Mouse (Mus musculus) liver, adult 2 months (tissue): ENCODE results near the gene Sema5a. TPM values are rescaled to one million over a fixed set of nuclear protein-coding genes. Genes with fewer than 3 reads are reported as not detected.

ENCODE experiments used
- DNase-seq: peaks from one replicate; pipeline ENCODE4 v3.0.0-alpha.2; 2011; ENCODE audit warnings: low read depth, low spot score; ENCODE audit errors: extremely low read depth
- H3K27ac ChIP-seq: fragments of 200-500 bp; replicated peaks from 2 replicates; pipeline ENCODE4 v1.5.1; 2012; ENCODE audit warnings: low read depth, mild to moderate bottlenecking, control low read depth, inconsistent platforms, low read length; ENCODE audit not compliant: insufficient read depth
- H3K27me3 ChIP-seq: fragments of 200-500 bp; 2 replicates; pipeline ENCODE4 v1.6.1; 2012; ENCODE audit warnings: mild to moderate bottlenecking, moderate library complexity, low read length, inconsistent platforms; ENCODE audit not compliant: control insufficient read depth, insufficient read depth
- H3K36me3 ChIP-seq: fragments of 200-500 bp; 2 replicates; pipeline ENCODE4 v1.6.1; 2012; ENCODE audit warnings: low read length, inconsistent platforms; ENCODE audit not compliant: control insufficient read depth, insufficient read depth
- H3K4me1 ChIP-seq: fragments of 200-500 bp; 2 replicates; pipeline ENCODE4 v1.6.1; 2011; ENCODE audit warnings: low read length; ENCODE audit not compliant: control insufficient read depth, insufficient read depth
- H3K4me3 ChIP-seq: fragments of 200-500 bp; 2 replicates; pipeline ENCODE4 v1.5.1; 2011; ENCODE audit warnings: low read depth, mild to moderate bottlenecking, control low read depth, low read length, moderate library complexity; ENCODE audit not compliant: insufficient read depth
- H3K79me2 ChIP-seq: fragments of 200-500 bp; 2 replicates; pipeline ENCODE4 v1.6.1; 2012; ENCODE audit warnings: inconsistent platforms, mild to moderate bottlenecking, low read length, moderate library complexity; ENCODE audit not compliant: control insufficient read depth, insufficient read depth
- H3K9ac ChIP-seq: fragments of 200-500 bp; 2 replicates; pipeline ENCODE4 v1.6.1; 2012; ENCODE audit warnings: low read depth, mild to moderate bottlenecking, control low read depth, inconsistent platforms, low read length
- CTCF ChIP-seq: fragments of 200-500 bp; IDR thresholded peaks from 2 replicates; pipeline ENCODE4 v1.5.1; 2011; ENCODE audit warnings: low read depth, low read length, control low read depth
- POLR2A ChIP-seq: fragments of 200-500 bp; IDR thresholded peaks from 2 replicates; pipeline ENCODE4 v1.6.1; 2011; ENCODE audit warnings: low read length, control low read depth; ENCODE audit not compliant: insufficient read depth; ENCODE audit errors: extremely low read depth
- WGBS: fragments of 180-500 bp; shearing (Covaris S2); methylation state at CpG from one replicate; pipeline ENCODE4 v1.1.7; 2018; 5-methylcytosine and 5-hydroxymethylcytosine counted together
- polyA plus RNA-seq: library from polyadenylated mRNA; depleted of rRNA; stranded (reverse); fragments of >200 nt; gene quantifications from 2 replicates; pipeline ENCODE4 v1.2.3, GENCODE M21; 2012
- total RNA-seq: library from RNA; depleted of rRNA; stranded (reverse); fragments of >200 nt; gene quantifications from 2 replicates; pipeline ENCODE4 v1.2.3, GENCODE M21; 2014

Sema5a gene
- total and polyA plus RNA-seq, 2 experiments = 0.22 to 0.46 TPM

GRCm38 (mm10) chr15:32676446-32676845 is 431.8 kb downstream of the Sema5a start:
- Histone ChIP-seq H3K27me3 (no peaks in the 10 kb centered on the region), H3K36me3 (no peaks in the 10 kb centered on the region), H3K79me2 (no peaks in the 10 kb centered on the region), H3K27ac (no peak overlapping the region), H3K4me1 (no peaks in the 10 kb centered on the region), H3K4me3 (no peak overlapping the region), H3K9ac (no peak overlapping the region)
- whole genome bisulfite sequencing = 75% methylated on average over 1 of the region's 1 CpGs
- no peak for DNase-seq
- no peak for TF ChIP-seq CTCF
- no peak for TF ChIP-seq POLR2A

- H3K27me3 ChIP-seq = no peaks in the 10 kb centered on the region
- H3K36me3 ChIP-seq = no peaks in the 10 kb centered on the region
- no peaks in the 10 kb centered on the region for H3K79me2 ChIP-seq
- H3K27ac ChIP-seq = no peak overlapping the region
- no peaks in the 10 kb centered on the region for H3K4me1 ChIP-seq
- H3K9ac ChIP-seq = no peak overlapping the region
- no peak for DNase-seq
- no peak for TF ChIP-seq POLR2A
- WGBS = 73% methylated on average over 4 of the region's 4 CpGs
- no peak overlapping the region for H3K4me3 ChIP-seq
Measured at GRCm38 (mm10) chr15:32685152-32685551, 440.5 kb downstream of the Sema5a start.

DNA sequence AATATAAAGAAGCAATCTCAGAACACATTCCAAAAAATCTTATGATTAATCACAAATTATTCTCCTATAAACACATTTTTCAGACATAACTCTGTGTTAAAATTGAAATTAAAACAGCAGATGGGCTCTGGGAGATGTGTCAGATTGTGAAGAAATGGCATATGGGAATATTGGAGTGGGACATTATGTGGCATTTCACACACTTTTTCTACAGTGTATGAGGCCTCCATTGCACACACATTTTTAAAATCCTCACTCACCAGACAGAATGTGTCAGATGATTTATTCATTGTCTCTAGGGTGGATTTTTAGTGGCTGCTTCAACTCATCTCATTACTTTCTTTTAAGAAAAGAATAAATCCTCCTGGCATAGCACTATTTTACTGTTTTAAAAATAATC is 446.4 kb downstream of the Sema5a start:
- Histone ChIP-seq H3K9ac (no peak overlapping the region), H3K27ac (no peak overlapping the region), H3K4me3 (no peak overlapping the region), H3K36me3 (no peaks in the 10 kb centered on the region), H3K79me2 (no peaks in the 10 kb centered on the region), H3K27me3 (no peaks in the 10 kb centered on the region), H3K4me1 (no peaks in the 10 kb centered on the region)
- TF ChIP-seq POLR2A = no peak
- no peak for TF ChIP-seq CTCF
- no peak for DNase-seq

DNA sequence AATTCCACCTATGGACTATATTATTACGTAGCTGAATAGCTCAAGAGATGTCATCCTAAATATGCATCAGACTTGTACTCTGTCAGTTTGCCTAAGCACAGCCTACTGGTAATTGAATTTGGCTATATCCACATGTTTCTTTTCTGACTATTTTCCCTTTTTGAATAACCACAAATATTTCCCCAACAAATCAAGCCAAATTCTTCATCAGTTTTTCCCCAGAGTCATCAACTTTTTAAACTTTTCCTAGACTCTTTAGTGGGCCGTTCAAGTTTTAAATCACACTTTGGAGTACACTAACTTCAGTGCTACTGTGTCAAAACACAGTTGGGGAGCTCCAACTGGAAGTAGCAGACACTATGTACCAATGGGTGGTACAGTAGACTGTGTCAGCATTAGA is 448.4 kb downstream of the Sema5a start:
- H3K4me1 ChIP-seq = no peaks in the 10 kb centered on the region
- TF ChIP-seq POLR2A (no peak), CTCF (no peak)
- 91% methylated on average over 2 of the region's 2 CpGs for WGBS
- no peak overlapping the region for H3K27ac ChIP-seq
- no peak overlapping the region for H3K4me3 ChIP-seq
- H3K36me3 ChIP-seq = no peaks in the 10 kb centered on the region
- no peaks in the 10 kb centered on the region for H3K79me2 ChIP-seq
- H3K27me3 ChIP-seq = no peaks in the 10 kb centered on the region
- no peak for DNase-seq
- no peak overlapping the region for H3K9ac ChIP-seq

- TF ChIP-seq POLR2A (no peak), CTCF (no peak)
- WGBS = 86% methylated on average over 4 of the region's 4 CpGs
- no peak for DNase-seq
Measured at GRCm38 (mm10) chr15:32717298-32717985, 472.8 kb downstream of the Sema5a start.

GRCm38 (mm10) chr15:32718293-32718963 is 473.8 kb downstream of the Sema5a start:
- DNase-seq = peak; percentile 4
- Histone ChIP-seq H3K27ac (no peak overlapping the region), H3K4me1 (no peaks in the 10 kb centered on the region), H3K9ac (no peak overlapping the region), H3K79me2 (no peaks in the 10 kb centered on the region), H3K27me3 (no peaks in the 10 kb centered on the region), H3K36me3 (no peaks in the 10 kb centered on the region), H3K4me3 (no peak overlapping the region)
- TF ChIP-seq POLR2A (no peak), CTCF (peak; percentile 87)
- WGBS = 46% methylated on average over 4 of the region's 4 CpGs

More at GRCm38 (mm10) chr15:32717298-32717985, 472.8 kb downstream of the Sema5a start:
- Histone ChIP-seq H3K27me3 (no peaks in the 10 kb centered on the region), H3K79me2 (no peaks in the 10 kb centered on the region), H3K4me3 (no peak overlapping the region), H3K9ac (no peak overlapping the region), H3K36me3 (no peaks in the 10 kb centered on the region), H3K4me1 (no peaks in the 10 kb centered on the region), H3K27ac (no peak overlapping the region)
